Mouse (Mus musculus) bone marrow, adult 2 months (tissue): ENCODE data around the gene Ube3c.

Experiments
- CTCF ChIP-seq: fragments of 200-500 bp; IDR thresholded peaks from 2 replicates; pipeline ENCODE4 v1.5.1; 2011; ENCODE audit warnings: low read length, control low read depth; ENCODE audit not compliant: control insufficient read depth, insufficient read depth
- POLR2A ChIP-seq: fragments of 200-500 bp; IDR thresholded peaks from 2 replicates; pipeline ENCODE4 v1.6.1; 2011; ENCODE audit warnings: low read depth, mild to moderate bottlenecking, control low read depth, low read length, borderline replicate concordance; ENCODE audit not compliant: control insufficient read depth

DNA sequence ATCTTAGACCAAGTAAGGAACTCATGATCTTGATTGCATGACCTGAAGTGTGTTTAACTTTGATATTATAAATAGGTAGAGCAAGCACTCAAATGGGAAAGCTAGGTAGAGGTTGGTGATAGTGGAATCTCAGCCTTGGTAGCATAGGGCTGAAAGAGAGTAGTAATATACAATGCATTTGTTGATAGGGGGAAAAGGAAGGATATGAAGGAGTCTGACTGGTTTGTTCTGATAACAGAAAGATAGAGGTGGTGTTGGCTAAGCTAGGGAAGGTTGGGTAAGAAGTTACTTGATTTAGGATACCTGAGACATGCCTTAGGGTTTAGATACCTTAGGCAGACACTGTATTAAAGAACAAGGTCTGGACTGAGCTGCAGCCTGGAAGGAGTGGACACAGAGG is 82.7 kb downstream of the Ube3c start:
- TF ChIP-seq POLR2A (no peak), CTCF (no peak)
